In genomic region chr16:21807786-21808185, GRCm38 (mm10) we compare ENCODE assay signal across 6 mouse cellular contexts. TPM values are rescaled to one million over a fixed set of nuclear protein-coding genes. Genes with fewer than 3 reads are reported as not detected.
A peak's percentile ranks its signal among the peaks of the same experiment; 100 is the strongest.
DNase-seq lines count a peak whose midpoint lies in the region; TF ChIP-seq lines count a peak whose summit lies in the region.
"Not testable (repeated sequence)": the region's sequence is repeated elsewhere in the genome, so short reads cannot be mapped to it uniquely, and the experiment has no call there.

No protein-coding gene starts in this region.

- peaks cover 13% of the 10 kb centered on the region for H3K9me3 ChIP-seq in ES-Bruce4 (replicated peaks; ENCODE audit: control insufficient read depth, insufficient read depth, low read length, poor library complexity, severe bottlenecking)

- not testable (repeated sequence) for H3K36me3 ChIP-seq in ES-Bruce4 (ENCODE audit: control insufficient read depth, insufficient read depth, low read length, poor library complexity, severe bottlenecking)

- H3K4me1 ChIP-seq in ES-Bruce4 (ENCODE audit: control insufficient read depth, insufficient read depth, low read length): not testable (repeated sequence)

- DNase-seq in A20 (ENCODE audit: low read depth, low spot score): peak; percentile 79
- DNase-seq in R1 (ENCODE audit: low read depth, low spot score): peak; percentile 86
- DNase-seq in heart, adult 11 months: peak; percentile 83
- peak; percentile 75 for DNase-seq in thymus, postnatal 0 days (ENCODE audit: low spot score)
- peak; percentile 57 for DNase-seq in thymus, postnatal 25 days

- H3K4me3 ChIP-seq in ES-Bruce4 (ENCODE audit: low read depth, low read length): not testable (repeated sequence)

- not testable (repeated sequence) for H3K9ac ChIP-seq in ES-Bruce4 (ENCODE audit: low read depth, poor library complexity, severe bottlenecking)

- peak; percentile 88 for TF ChIP-seq EP300 in ES-Bruce4 (IDR thresholded peaks at IDR 0.05; ENCODE audit: insufficient read depth, low read depth, low read length)

- peak overlapping the region; percentile 95 for H3K27ac ChIP-seq in ES-Bruce4 (ENCODE audit: insufficient read depth, low read length)

- not testable (repeated sequence) for H3K27me3 ChIP-seq in ES-Bruce4 (ENCODE audit: control insufficient read depth, insufficient read depth, low read length, poor library complexity, severe bottlenecking)

- TF ChIP-seq POLR2A in ES-Bruce4 (IDR thresholded peaks at IDR 0.05; ENCODE audit: insufficient read depth, low read length): not testable (repeated sequence)

- TF ChIP-seq CTCF in ES-Bruce4 (IDR thresholded peaks at IDR 0.05; ENCODE audit: low read depth, low read length): not testable (repeated sequence)

RNA-seq across cellular contexts. Expression of gene Map3k13, which starts 13.6 kb away (rescaled TPM):
- polyA plus RNA-seq in ES-Bruce4 (2011; ENCODE audit: insufficient read depth, insufficient read length, low read depth, missing spikeins): 2.1 and 2.3 TPM in 2 replicates
- polyA plus RNA-seq in thymus, postnatal 0 days (2015; fragmentation: Nextera tagmentation; extraction: Ambion mirVana): 0.59 and 0.66 TPM in 2 replicates

RNA-seq across cellular contexts. Expression of gene Ehhadh, which starts 20.2 kb away (rescaled TPM):
- 3.1 and 3.9 TPM in 2 replicates for polyA plus RNA-seq in ES-Bruce4 (2011; ENCODE audit: insufficient read depth, insufficient read length, low read depth, missing spikeins)
- 8.3 and 9.9 TPM in 2 replicates for polyA plus RNA-seq in thymus, postnatal 0 days (2015; fragmentation: Nextera tagmentation; extraction: Ambion mirVana)
